Mouse (Mus musculus) heart, postnatal 0 days (tissue): ENCODE results near the gene Cpd.

Experiments used
- CTCF ChIP-seq: IDR thresholded peaks from 2 replicates; pipeline ENCODE4 v1.5.1; 2016; ENCODE audit warnings: antibody characterized with exemption, control low read depth, low read depth
- EP300 ChIP-seq: IDR thresholded peaks from 2 replicates; pipeline ENCODE4 v1.6.1; 2016; ENCODE audit warnings: antibody characterized with exemption, low read depth

- TF ChIP-seq EP300 (no peak), CTCF (no peak)
Measured at GRCm38 (mm10) chr11:76884451-76884850, 37.6 kb upstream of the Cpd start.
